Comparison of ENCODE assay signal across 19 mouse cellular contexts in genomic region chr15:80430324-80430723, GRCm38 (mm10).
DNase-seq lines count a peak whose midpoint lies in the region; ATAC-seq lines count a peak whose summit lies in the region.
"Had no signal": no experiment of that assay in that cellular context is flagged by ENCODE, and none has a peak within 500 bp of the region (broad histone marks: within the 10 kb centered on the region; RNA-seq: fewer than 3 reads in every experiment).

No protein-coding gene starts in this region.

- no peaks in the 10 kb centered on the region for H3K36me3 ChIP-seq in forebrain, embryonic 14.5 days (ENCODE audit: control insufficient read depth, insufficient read depth, low read length)
- H3K36me3 ChIP-seq in forebrain, embryonic 11.5 days (ENCODE audit: control insufficient read depth, insufficient read depth, low read length), result no peaks in the 10 kb centered on the region
- no peaks in the 10 kb centered on the region for H3K36me3 ChIP-seq in neural tube, embryonic 15.5 days
- no peaks in the 10 kb centered on the region for H3K36me3 ChIP-seq in hindbrain, embryonic 16.5 days (ENCODE audit: control insufficient read depth, insufficient read depth, low read length)
- no peaks in the 10 kb centered on the region for H3K36me3 ChIP-seq in intestine, embryonic 16.5 days (ENCODE audit: control insufficient read depth, insufficient read depth, low read length)
- H3K36me3 ChIP-seq: embryonic facial prominence, embryonic 15.5 days; forebrain, embryonic 12.5 days; heart, embryonic 12.5 days; limb, embryonic 15.5 days had no signal

- no peaks in the 10 kb centered on the region for H3K27me3 ChIP-seq in forebrain, embryonic 14.5 days (replicated peaks; ENCODE audit: control insufficient read depth, insufficient read depth, low read length)
- H3K27me3 ChIP-seq in forebrain, embryonic 11.5 days (ENCODE audit: control insufficient read depth, insufficient read depth, low read length), result no peaks in the 10 kb centered on the region
- no peaks in the 10 kb centered on the region for H3K27me3 ChIP-seq in neural tube, embryonic 15.5 days (replicated peaks)
- no peaks in the 10 kb centered on the region for H3K27me3 ChIP-seq in hindbrain, embryonic 16.5 days (replicated peaks; ENCODE audit: control insufficient read depth, insufficient read depth, low read length)
- no peaks in the 10 kb centered on the region for H3K27me3 ChIP-seq in intestine, embryonic 16.5 days (replicated peaks; ENCODE audit: control insufficient read depth, insufficient read depth, low read length)
- H3K27me3 ChIP-seq: embryonic facial prominence, embryonic 15.5 days; forebrain, embryonic 12.5 days; limb, embryonic 15.5 days had no signal

- no peak for ATAC-seq in forebrain, embryonic 14.5 days
- no peak for ATAC-seq in forebrain, embryonic 11.5 days (replicated peaks; ENCODE audit: low FRiP score)
- no peak for ATAC-seq in neural tube, embryonic 15.5 days (ENCODE audit: low FRiP score)
- ATAC-seq in hindbrain, embryonic 16.5 days, result 0 out of 2 replicates have a peak, but pooled peaks have one; percentile 52
- ATAC-seq in intestine, embryonic 16.5 days, result no peak
- ATAC-seq: activated CD4-positive, CD25-positive, alpha-beta regulatory T cell, adult 4 months; intestine, postnatal 0 days; liver, postnatal 0 days had no signal

- no peak overlapping the region for H3K9ac ChIP-seq in forebrain, embryonic 14.5 days (ENCODE audit: low read length)
- H3K9ac ChIP-seq in forebrain, embryonic 11.5 days (ENCODE audit: low read length), result no peak overlapping the region
- no peak overlapping the region for H3K9ac ChIP-seq in neural tube, embryonic 15.5 days (replicated peaks)
- H3K9ac ChIP-seq in hindbrain, embryonic 16.5 days (ENCODE audit: low read depth, low read length), result no peak overlapping the region
- H3K9ac ChIP-seq in intestine, embryonic 16.5 days (ENCODE audit: low read depth, low read length), result no peak overlapping the region
- H3K9ac ChIP-seq: embryonic facial prominence, embryonic 15.5 days; forebrain, embryonic 12.5 days; heart, embryonic 12.5 days; limb, embryonic 15.5 days; liver, postnatal 0 days had no signal

- WGBS in forebrain, embryonic 14.5 days, result 71% methylated on average over 11 of the region's 11 CpGs
- WGBS in forebrain, embryonic 11.5 days, result 77% methylated on average over 11 of the region's 11 CpGs
- 70% methylated on average over 11 of the region's 11 CpGs for WGBS in neural tube, embryonic 15.5 days
- WGBS in hindbrain, embryonic 16.5 days, result 62% methylated on average over 11 of the region's 11 CpGs
- 81% methylated on average over 11 of the region's 11 CpGs for WGBS in intestine, embryonic 16.5 days

- DNase-seq in forebrain, embryonic 14.5 days (ENCODE audit: low spot score), result peak; percentile 25
- DNase-seq in forebrain, embryonic 11.5 days (ENCODE audit: low spot score), result no peak
- DNase-seq in neural tube, embryonic 10.5 days (ENCODE audit: extremely low spot score, low spot score), result no peak
- DNase-seq in retina, postnatal 1 day, result peak; percentile 88
- no peak for DNase-seq in cerebellum, postnatal 25 days
- DNase-seq: adrenal gland, postnatal 14 days; cerebellum, adult 8-10 months; liver, postnatal 0 days; lung, postnatal 14 days had no signal

- H3K4me2 ChIP-seq in forebrain, embryonic 14.5 days (ENCODE audit: low read length), result no peak overlapping the region
- no peak overlapping the region for H3K4me2 ChIP-seq in forebrain, embryonic 11.5 days (ENCODE audit: low read depth, low read length, severe bottlenecking)
- H3K4me2 ChIP-seq in neural tube, embryonic 15.5 days, result 0 out of 2 replicates have a peak overlapping the region, but pooled peaks have one; percentile 19
- 0 out of 2 replicates have a peak overlapping the region, but pooled peaks have one; percentile 3 for H3K4me2 ChIP-seq in hindbrain, embryonic 16.5 days (ENCODE audit: low read length)
- no peak overlapping the region for H3K4me2 ChIP-seq in intestine, embryonic 16.5 days (ENCODE audit: low read depth, low read length)
- H3K4me2 ChIP-seq: embryonic facial prominence, embryonic 15.5 days; forebrain, embryonic 12.5 days; heart, embryonic 12.5 days; limb, embryonic 15.5 days had no signal

- H3K4me1 ChIP-seq in forebrain, embryonic 14.5 days (ENCODE audit: control insufficient read depth, insufficient read depth, low read length), result no peaks in the 10 kb centered on the region
- no peaks in the 10 kb centered on the region for H3K4me1 ChIP-seq in forebrain, embryonic 11.5 days (replicated peaks; ENCODE audit: control insufficient read depth, insufficient read depth, low read length)
- H3K4me1 ChIP-seq in neural tube, embryonic 15.5 days, result no peaks in the 10 kb centered on the region
- H3K4me1 ChIP-seq in hindbrain, embryonic 16.5 days (ENCODE audit: control insufficient read depth, insufficient read depth, low read depth, low read length), result no peaks in the 10 kb centered on the region
- no peaks in the 10 kb centered on the region for H3K4me1 ChIP-seq in intestine, embryonic 16.5 days (ENCODE audit: control insufficient read depth, insufficient read depth, low read length)
- H3K4me1 ChIP-seq: embryonic facial prominence, embryonic 15.5 days; heart, embryonic 12.5 days; limb, embryonic 15.5 days had no signal

- H3K4me3 ChIP-seq in forebrain, embryonic 14.5 days (ENCODE audit: low read depth, low read length), result no peak overlapping the region
- H3K4me3 ChIP-seq in forebrain, embryonic 11.5 days (ENCODE audit: low read depth, low read length), result no peak overlapping the region
- no peak overlapping the region for H3K4me3 ChIP-seq in neural tube, embryonic 15.5 days (replicated peaks)
- no peak overlapping the region for H3K4me3 ChIP-seq in hindbrain, embryonic 16.5 days (ENCODE audit: low read length)
- H3K4me3 ChIP-seq in intestine, embryonic 16.5 days (ENCODE audit: low read length), result no peak overlapping the region
- H3K4me3 ChIP-seq: embryonic facial prominence, embryonic 15.5 days; forebrain, embryonic 12.5 days; heart, embryonic 12.5 days; limb, embryonic 15.5 days had no signal

- no peak overlapping the region for H3K27ac ChIP-seq in forebrain, embryonic 14.5 days (ENCODE audit: low read depth, low read length)
- H3K27ac ChIP-seq in forebrain, embryonic 11.5 days (ENCODE audit: low read depth, low read length), result no peak overlapping the region
- H3K27ac ChIP-seq in neural tube, embryonic 15.5 days (replicated peaks), result 0 out of 2 replicates have a peak overlapping the region, but pooled peaks have one; percentile 4
- H3K27ac ChIP-seq in hindbrain, embryonic 16.5 days (ENCODE audit: low read depth, low read length), result no peak overlapping the region
- H3K27ac ChIP-seq in intestine, embryonic 16.5 days (ENCODE audit: low read length), result no peak overlapping the region
- H3K27ac ChIP-seq: embryonic facial prominence, embryonic 15.5 days; forebrain, embryonic 12.5 days; kidney, postnatal 0 days; limb, embryonic 15.5 days had no signal

- H3K9me3 ChIP-seq in forebrain, embryonic 14.5 days (replicated peaks; ENCODE audit: control insufficient read depth, low read length), result no peaks in the 10 kb centered on the region
- no peaks in the 10 kb centered on the region for H3K9me3 ChIP-seq in forebrain, embryonic 11.5 days (ENCODE audit: control insufficient read depth, low read length)
- H3K9me3 ChIP-seq in neural tube, embryonic 15.5 days (replicated peaks), result no peaks in the 10 kb centered on the region
- no peaks in the 10 kb centered on the region for H3K9me3 ChIP-seq in hindbrain, embryonic 16.5 days (ENCODE audit: control insufficient read depth, low read length)
- no peaks in the 10 kb centered on the region for H3K9me3 ChIP-seq in intestine, embryonic 16.5 days (ENCODE audit: control insufficient read depth, low read length)
- H3K9me3 ChIP-seq: embryonic facial prominence, embryonic 15.5 days; forebrain, embryonic 12.5 days; heart, embryonic 12.5 days; limb, embryonic 15.5 days had no signal

Comparison
In these comparisons a context has a peak if more than half of its experiments do, and no peak if none do; other contexts are left out.
1. DNase-seq: peak in forebrain, embryonic 14.5 days (single experiment) and retina, postnatal 1 day (single experiment); none in forebrain, embryonic 11.5 days (single experiment), neural tube, embryonic 10.5 days (single experiment) and cerebellum, postnatal 25 days (0 of 2).
2. H3K4me2 ChIP-seq: peak in neural tube, embryonic 15.5 days (single experiment) and hindbrain, embryonic 16.5 days (single experiment); none in forebrain, embryonic 14.5 days (single experiment), forebrain, embryonic 11.5 days (single experiment) and intestine, embryonic 16.5 days (single experiment).